Mouse (Mus musculus): ENCODE data around the gene Cadm1.

DNA sequence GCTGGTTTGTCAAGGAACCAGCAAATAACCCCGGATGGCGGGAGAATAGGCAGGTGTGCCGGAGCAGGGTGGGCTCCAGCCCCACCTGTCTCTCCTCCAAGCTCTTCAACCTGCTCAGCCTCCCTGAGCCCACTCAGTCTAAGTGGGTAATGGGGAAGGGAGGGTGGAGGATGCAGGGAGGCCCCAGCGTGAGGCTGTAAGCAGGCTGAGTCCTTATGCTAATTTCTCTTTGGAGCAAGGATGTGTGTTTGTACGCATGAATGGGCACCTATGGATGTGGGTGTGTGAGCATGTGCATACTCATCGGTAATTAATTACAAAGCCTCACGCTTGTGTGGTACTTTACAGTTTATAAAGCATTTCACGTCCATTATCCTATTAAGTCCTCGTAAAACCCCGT lies 370.8 kb downstream of the Cadm1 start:
- TF ChIP-seq POLR2A (IDR thresholded peaks at IDR 0.05; ENCODE audit: borderline replicate concordance, control insufficient read depth, low read depth, low read length) (no peak), CTCF (IDR thresholded peaks at IDR 0.05; ENCODE audit: control insufficient read depth, insufficient read depth, low read length) (no peak)
